10 mouse cellular contexts compared by ENCODE assay signal in the genomic region with DNA sequence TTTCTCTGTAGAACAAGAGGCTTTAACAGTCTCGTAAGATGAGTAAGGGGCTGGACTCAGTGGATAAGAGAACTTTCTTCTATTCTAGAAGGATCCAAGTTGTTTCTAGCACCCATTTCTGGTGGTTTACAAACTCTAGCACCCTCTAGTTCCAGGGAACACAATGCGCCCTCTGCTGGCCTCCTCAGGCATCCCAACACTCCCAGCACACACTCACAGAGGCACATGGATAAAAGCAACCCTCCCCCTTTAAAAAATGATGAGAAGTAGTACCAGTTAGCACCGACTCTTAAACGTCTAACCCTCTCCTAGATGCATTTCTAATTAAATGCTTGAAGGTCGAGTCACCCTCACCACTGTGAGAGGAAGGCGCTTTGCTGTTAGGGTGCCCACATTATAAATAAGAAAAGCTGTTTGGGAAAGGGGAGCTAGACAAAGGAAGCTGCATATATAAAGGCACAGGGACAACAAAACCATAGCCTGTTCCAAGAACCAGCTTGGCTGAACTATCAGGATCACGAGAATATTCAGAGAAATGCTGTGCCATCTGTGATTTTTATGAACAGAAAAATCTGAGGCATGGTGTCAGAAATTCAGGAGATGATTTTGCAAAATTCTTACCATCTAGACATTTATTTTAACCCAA. TPM values are rescaled to one million over a fixed set of nuclear protein-coding genes. Genes with fewer than 3 reads are reported as not detected.
DNase-seq lines count a peak whose midpoint lies in the region; ATAC-seq and TF ChIP-seq lines count a peak whose summit lies in the region.
"Had no signal": no experiment of that assay in that cellular context is flagged by ENCODE, and none has a peak within 500 bp of the region (broad histone marks: within the 10 kb centered on the region; RNA-seq: fewer than 3 reads in every experiment).

No protein-coding gene starts in this region.

- H3K9me3 ChIP-seq in limb, embryonic 11.5 days (ENCODE audit: control insufficient read depth, low read length): no peaks in the 10 kb centered on the region
- H3K9me3 ChIP-seq in limb, embryonic 10.5 days (replicated peaks): no peaks in the 10 kb centered on the region
- H3K9me3 ChIP-seq: limb, embryonic 15.5 days had no signal

- no peaks in the 10 kb centered on the region for H3K36me3 ChIP-seq in limb, embryonic 11.5 days (ENCODE audit: control insufficient read depth, insufficient read depth, low read length)
- H3K36me3 ChIP-seq in limb, embryonic 10.5 days: no peaks in the 10 kb centered on the region
- H3K36me3 ChIP-seq: limb, embryonic 15.5 days had no signal

- no peaks in the 10 kb centered on the region for H3K4me1 ChIP-seq in limb, embryonic 11.5 days (ENCODE audit: control insufficient read depth, insufficient read depth, low read length)
- H3K4me1 ChIP-seq in limb, embryonic 10.5 days: no peaks in the 10 kb centered on the region
- H3K4me1 ChIP-seq: limb, embryonic 15.5 days had no signal

- TF ChIP-seq CTCF in brain, embryonic 14.5 days (IDR thresholded peaks at IDR 0.05; ENCODE audit: borderline replicate concordance, extremely low read depth, insufficient read depth, insufficient read length): peak; percentile 51; the same call in 1 of the 2 replicates

- peak; percentile 24 to 51 for DNase-seq in adrenal gland, postnatal 36 days
- DNase-seq in adrenal gland, adult 2 months: no peak
- peak; percentile 37 for DNase-seq in limb, embryonic 11.5 days (ENCODE audit: low spot score)
- DNase-seq in limb, embryonic 10.5 days (ENCODE audit: low spot score): no peak
- DNase-seq in brain, embryonic 14.5 days (ENCODE audit: low read depth): peak; percentile 40
- DNase-seq in lung, postnatal 36 days: peak; percentile 45
- no peak for DNase-seq in gastrocnemius, postnatal 4 days (ENCODE audit: low spot score in 2 of 2)
- no peak for DNase-seq in adrenal gland, adult 8-10 months

- 53% methylated on average over 7 of the region's 7 CpGs for WGBS in limb, embryonic 11.5 days
- 59% methylated on average over 7 of the region's 7 CpGs for WGBS in limb, embryonic 10.5 days

- no peaks in the 10 kb centered on the region for H3K27me3 ChIP-seq in limb, embryonic 11.5 days (ENCODE audit: control insufficient read depth, insufficient read depth, low read length)
- H3K27me3 ChIP-seq in limb, embryonic 10.5 days (ENCODE audit: low read depth, poor library complexity, severe bottlenecking): no peaks in the 10 kb centered on the region
- H3K27me3 ChIP-seq: limb, embryonic 15.5 days had no signal

- H3K27ac ChIP-seq in limb, embryonic 11.5 days (replicated peaks; ENCODE audit: low read depth, low read length): no peak overlapping the region
- no peak overlapping the region for H3K27ac ChIP-seq in limb, embryonic 10.5 days
- H3K27ac ChIP-seq: limb, embryonic 15.5 days had no signal

- no peak overlapping the region for H3K9ac ChIP-seq in limb, embryonic 11.5 days (ENCODE audit: low read length)
- H3K9ac ChIP-seq: limb, embryonic 15.5 days had no signal

- ATAC-seq in limb, embryonic 11.5 days (ENCODE audit: insufficient number of reproducible peaks, low FRiP score, low TSS enrichment, low read depth): no peak

- H3K4me3 ChIP-seq in limb, embryonic 11.5 days (ENCODE audit: low read depth, low read length): no peak overlapping the region
- H3K4me3 ChIP-seq in limb, embryonic 10.5 days: no peak overlapping the region
- H3K4me3 ChIP-seq: erythroblast, embryonic 14.5 days; limb, embryonic 15.5 days had no signal

- H3K4me2 ChIP-seq in limb, embryonic 11.5 days (ENCODE audit: low read depth, severe bottlenecking): no peak overlapping the region
- H3K4me2 ChIP-seq: limb, embryonic 15.5 days had no signal

- TF ChIP-seq POLR2A in brain, embryonic 14.5 days (IDR thresholded peaks at IDR 0.05; ENCODE audit: borderline replicate concordance, extremely low read depth, insufficient read depth, insufficient read length, poor library complexity, severe bottlenecking): no peak

RNA-seq across cellular contexts. Expression of a gene that starts 18.9 kb away (rescaled TPM):
- 10 to 100 TPM; 16.7 to 24.6 TPM for total RNA-seq in adrenal gland, postnatal 36 days (2021)
- total RNA-seq in adrenal gland, adult 2 months (2021): 10 to 100 TPM; 20.5 to 20.9 TPM
- 3.3 and 3.7 TPM in 2 replicates for polyA plus RNA-seq in adrenal gland, adult 2 months (2012; rRNA removed)
- polyA plus RNA-seq in limb, embryonic 11.5 days (2014; fragmentation: Nextera tagmentation; extraction: Ambion mirVana): 7.5 and 7.8 TPM in 2 replicates
- polyA plus RNA-seq in limb, embryonic 10.5 days (2016; fragmentation: Nextera tagmentation; extraction: Ambion mirVana): 7.2 and 7.3 TPM in 2 replicates
- 11.2 and 11.9 TPM in 2 replicates for polyA plus RNA-seq in brain, embryonic 14.5 days (2012; rRNA removed)
- total RNA-seq in gastrocnemius, postnatal 4 days (2021): 10 to 100 TPM; 40.5 to 48.2 TPM
- total RNA-seq in adrenal gland, adult 8-10 months (2022): 10 to 100 TPM; 18.7 to 26.7 (median 22.0) TPM

Comparison
In these comparisons a context has a peak if more than half of its experiments do, and no peak if none do; other contexts are left out.
1. DNase-seq: peak in adrenal gland, postnatal 36 days (2 of 2), limb, embryonic 11.5 days (single experiment), brain, embryonic 14.5 days (single experiment) and lung, postnatal 36 days (single experiment); none in adrenal gland, adult 2 months (single experiment), limb, embryonic 10.5 days (single experiment), gastrocnemius, postnatal 4 days (0 of 2) and adrenal gland, adult 8-10 months (single experiment).